Mouse (Mus musculus): ENCODE measurements around the gene Gm20388.

DNA sequence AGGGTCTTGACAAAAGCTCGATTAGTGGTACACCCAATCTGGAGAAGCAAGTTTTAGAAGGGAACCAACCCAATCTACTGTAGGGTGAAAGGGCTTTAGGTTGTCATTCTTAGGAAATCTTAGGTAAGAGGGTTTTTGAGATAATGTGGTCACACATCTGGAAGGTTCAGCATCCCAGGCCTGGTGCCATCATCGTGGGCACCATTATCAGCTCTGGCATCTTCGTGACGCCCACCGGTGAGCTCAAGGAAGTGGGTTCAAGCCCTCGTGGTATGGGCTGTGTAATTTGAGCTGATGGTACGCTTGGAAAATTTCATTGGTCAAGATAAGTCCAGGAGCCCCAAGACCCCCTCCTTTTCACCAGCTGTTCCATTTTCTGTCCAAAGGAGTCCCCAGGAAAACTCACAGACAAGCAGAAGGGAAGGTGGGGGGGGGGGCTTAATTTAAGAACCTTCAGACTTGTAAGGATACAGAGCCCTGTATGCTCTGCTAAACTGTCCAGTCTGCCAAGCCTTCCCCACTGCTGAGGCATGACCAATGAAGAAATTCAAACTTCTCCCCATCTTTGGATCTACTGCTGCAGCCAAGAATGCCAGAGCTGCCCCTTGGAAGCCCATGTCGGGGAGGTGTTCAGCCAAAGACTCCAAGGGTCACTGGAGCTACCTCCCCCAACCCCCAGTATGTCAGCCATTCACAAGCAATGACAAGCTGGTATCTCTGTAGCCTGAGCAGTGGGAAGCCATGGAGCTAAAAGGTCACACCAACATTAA is 1997.9 kb downstream of the Gm20388 start:
- TF ChIP-seq CTCF (IDR thresholded peaks at IDR 0.05; ENCODE audit: low read depth) (no peak), EP300 (IDR thresholded peaks at IDR 0.05; ENCODE audit: low read depth) (no peak)

Data from liver, embryonic 14.5 days (tissue).